Mouse (Mus musculus): ENCODE results near the gene Sap30bp.

The Sap30bp gene

DNA sequence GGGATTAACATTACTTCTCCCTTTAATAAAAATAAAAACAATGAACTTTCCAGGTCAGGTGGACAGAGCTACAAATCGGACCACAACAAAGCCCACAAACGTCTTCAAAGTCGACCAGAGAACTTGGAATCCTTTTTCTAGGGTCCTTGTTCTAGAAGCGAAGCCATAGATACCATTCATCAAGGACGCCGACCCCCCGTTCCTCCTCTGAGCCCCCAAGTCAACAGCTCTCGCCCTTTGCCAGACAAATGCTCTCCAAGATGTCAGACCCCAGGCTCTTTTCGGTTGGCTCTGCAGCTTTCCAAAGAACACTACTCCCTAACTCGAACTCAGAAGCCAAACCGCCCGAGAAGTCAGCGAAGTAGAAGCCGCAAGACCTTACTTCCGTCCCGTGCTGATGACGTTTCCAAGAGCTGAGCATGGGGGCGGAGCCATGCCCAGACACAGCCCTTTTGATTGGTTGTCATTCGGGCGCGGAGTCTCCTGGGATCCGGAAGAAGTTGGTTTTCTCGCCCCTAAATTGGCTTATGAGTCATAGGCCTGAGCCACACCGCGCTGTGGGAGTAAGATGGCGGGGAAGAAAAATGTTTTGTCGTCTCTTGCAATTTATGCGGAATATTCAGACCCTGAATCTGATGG is at the start of gene Sap30bp, which contains the start of gene Recql5:
TSS of gene Sap30bp (plus strand) at position 175 of the 639 bp plus-strand sequence.
TSS of gene Recql5 (minus strand) at position 370 of the 639 bp plus-strand sequence.
- DNase-seq = peak; percentile 100

DNA sequence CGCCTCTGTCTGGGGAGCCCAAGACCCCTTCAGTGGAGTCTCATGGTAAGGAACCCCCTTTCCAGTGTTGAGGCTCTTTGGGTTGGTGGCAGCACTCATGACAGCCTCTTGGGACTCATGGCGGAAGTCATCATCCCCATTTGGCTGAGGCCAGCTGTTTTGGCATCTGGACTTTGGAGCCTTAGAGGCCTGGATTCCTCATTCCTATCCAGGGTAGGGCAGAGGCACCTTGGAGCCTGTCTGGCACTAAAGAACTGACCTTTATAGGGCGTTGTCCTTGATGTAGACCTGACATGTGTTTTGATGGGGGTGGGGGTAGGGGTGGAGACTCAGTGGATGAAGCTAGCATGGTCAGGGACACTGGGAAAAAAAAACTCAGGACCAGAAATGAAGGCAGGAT is 48.7 kb upstream of the Sap30bp start:
- no peak for DNase-seq

GRCm38 (mm10) chr11:115885281-115885680 is 47.8 kb upstream of the Sap30bp start:
- no peak for DNase-seq

DNA sequence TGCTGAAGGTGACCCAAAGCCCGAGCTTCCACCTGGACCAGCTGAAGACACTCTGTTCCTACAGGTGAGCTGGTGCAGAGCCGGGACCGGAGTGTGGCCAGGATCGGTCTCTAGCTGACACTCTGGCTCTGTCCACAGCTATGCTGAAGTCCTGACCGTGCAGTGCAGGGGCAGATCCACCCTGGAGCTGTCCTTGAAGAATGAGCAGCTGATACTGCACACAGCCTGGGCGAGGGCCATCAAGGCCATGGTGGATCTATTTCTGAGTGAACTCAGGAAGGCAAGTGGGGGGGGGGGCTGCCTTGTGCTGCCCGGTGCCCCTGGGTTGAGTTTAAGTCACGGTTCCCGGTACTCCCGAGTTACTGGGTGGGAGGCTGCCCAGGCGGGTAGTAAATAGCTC is 46.6 kb upstream of the Sap30bp start:
- DNase-seq = no peak

- DNase-seq = no peak
These were observed 45.1 kb upstream of the Sap30bp start for GRCm38 (mm10) chr11:115888020-115888419.

DNA sequence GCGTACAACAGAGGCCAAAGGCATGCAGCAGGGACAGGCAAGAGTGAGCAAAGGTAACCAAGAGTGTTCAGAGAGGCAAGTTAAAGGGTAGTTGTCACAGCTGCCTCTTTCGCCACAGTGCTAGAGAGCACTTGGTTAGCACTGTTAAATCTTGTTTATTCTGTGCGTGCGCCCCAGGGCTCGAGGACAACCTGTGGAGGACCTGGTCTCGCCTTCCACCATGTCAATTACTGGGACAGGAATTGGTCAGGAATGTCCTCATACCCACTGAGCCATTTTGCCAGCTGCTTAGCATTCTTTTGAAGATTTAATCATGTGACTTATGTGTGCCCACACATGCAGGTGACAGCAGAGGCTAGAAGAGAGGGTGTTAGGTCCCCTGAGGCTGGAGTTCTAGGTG is 43.9 kb upstream of the Sap30bp start:
- no peak for DNase-seq

DNA sequence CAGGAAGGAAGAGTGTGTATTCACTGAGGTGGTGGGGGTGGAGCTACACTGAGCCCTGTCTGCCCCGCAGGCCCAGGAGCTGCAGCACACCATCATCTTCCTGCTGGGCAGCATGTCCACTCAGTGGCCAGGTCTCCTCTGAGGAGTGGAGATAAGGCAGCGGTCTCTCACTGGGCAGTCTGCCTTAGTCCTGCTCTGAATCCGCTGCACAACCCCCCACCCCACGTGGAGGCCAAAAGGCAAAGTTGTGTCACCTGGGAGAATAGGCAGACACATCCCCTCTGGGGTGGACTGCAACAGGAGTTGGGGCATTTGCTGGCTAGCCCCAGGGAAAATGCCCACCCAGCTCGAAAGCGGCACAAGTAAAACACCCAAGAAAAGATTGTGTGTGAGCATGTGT is 40.9 kb upstream of the Sap30bp start:
- no peak for DNase-seq

DNA sequence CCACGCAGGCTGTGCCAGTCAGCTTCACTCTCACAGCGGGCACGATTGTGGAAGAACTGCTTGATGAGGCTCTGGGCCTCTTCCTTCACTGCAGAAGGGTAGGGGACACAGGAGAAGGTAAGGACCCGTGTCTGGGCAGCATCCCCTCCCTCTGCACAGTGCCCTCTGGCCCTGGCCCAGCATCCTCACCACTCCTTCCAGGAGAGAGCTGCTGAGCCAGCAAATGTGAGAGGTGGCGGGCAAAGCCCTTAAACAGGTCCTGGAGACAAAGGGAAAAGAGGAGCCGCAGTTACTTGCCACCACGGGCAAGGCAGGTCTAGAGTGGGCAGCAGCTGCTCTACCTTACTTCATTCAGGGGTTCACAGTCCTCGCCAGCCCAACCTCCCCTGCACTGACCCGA is 40.0 kb upstream of the Sap30bp start:
- DNase-seq = no peak

GRCm38 (mm10) chr11:115894755-115895520 is 38.1 kb upstream of the Sap30bp start:
- DNase-seq = peak; percentile 92

DNA sequence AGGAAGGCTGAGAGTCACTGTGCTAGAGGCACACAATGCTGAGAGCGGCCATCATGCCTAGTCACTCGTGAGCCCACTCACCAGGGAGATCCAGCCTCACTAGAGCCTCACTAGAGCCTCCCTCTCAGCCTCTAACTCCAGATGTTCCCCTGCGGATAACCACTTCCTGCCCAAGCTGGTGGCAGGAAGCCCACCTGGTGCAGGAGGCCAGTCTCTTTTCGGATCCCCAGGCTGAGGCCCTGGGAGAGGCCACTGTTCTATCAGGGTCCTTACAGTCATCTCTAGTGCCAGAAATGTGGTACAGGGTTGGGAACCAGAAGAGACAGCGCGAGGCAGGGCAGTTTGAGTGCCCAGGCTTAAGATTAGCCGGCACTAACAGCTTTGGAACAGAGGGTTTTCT is 34.6 kb upstream of the Sap30bp start:
- DNase-seq = no peak

DNA sequence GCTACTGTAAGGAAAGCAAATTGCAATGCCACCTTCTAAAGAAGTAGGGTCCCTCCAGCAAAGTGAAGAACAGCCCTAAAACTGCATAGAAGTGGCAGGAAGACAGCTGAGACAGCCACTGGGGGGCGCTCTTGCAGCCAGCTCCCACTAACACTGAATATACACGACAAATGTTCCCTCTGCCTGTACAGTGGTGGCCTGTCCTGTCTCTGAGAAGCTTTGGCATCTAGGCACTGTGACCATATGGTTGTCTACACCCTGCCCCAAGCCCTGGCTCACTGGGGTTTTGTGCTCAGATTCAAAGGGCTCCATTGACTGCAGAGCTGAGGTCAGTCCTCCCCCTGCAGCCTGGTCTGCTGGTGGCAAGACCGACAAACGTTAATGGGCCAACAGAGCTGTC is 34.2 kb upstream of the Sap30bp start:
- peak; percentile 93 for DNase-seq

DNA sequence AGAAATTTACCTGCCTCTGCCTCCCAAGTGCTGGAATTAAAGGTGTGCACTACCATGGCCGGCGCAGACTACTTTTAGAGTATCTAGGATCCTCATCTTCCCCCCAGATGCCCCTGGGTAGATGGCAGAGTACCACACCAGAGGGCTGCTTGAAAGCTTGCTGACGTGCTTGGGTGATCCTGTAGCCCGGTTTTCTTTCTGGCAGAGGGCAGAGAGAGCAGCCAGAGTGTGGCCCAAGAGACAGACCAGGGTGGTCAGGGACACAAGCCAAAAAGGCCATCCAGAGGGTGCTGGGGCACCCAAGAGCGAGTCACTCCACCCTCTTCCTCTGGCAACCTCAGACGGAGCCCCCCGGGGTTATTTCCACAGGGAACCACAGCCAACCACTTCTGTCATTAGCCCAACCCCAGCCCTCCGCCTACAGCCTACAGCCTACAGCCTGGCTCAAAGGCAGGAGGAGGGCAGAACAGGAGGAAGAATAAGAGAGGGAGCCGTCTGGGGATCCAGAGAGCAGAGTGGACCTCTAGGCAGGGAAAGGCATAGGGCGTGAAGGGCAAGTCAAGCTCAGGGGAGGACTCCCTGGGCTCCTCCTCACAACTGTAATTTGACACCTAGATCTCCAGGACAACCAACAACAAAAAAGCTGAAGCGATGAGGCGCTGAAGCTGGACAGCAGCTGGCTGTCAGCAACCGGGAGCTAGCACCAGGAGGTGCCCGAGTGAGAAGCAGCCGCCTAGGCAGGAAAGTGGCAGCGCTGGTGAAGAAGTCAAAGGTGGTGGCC is 33.4 kb upstream of the Sap30bp start, which contains the start of gene Smim5:
TSS of gene Smim5 (plus strand) at position 481 of the 781 bp plus-strand sequence.
- DNase-seq = peak; percentile 98

- peak; percentile 95 for DNase-seq
These were observed 32.3 kb upstream of the Sap30bp start for GRCm38 (mm10) chr11:115900561-115901337.

DNA sequence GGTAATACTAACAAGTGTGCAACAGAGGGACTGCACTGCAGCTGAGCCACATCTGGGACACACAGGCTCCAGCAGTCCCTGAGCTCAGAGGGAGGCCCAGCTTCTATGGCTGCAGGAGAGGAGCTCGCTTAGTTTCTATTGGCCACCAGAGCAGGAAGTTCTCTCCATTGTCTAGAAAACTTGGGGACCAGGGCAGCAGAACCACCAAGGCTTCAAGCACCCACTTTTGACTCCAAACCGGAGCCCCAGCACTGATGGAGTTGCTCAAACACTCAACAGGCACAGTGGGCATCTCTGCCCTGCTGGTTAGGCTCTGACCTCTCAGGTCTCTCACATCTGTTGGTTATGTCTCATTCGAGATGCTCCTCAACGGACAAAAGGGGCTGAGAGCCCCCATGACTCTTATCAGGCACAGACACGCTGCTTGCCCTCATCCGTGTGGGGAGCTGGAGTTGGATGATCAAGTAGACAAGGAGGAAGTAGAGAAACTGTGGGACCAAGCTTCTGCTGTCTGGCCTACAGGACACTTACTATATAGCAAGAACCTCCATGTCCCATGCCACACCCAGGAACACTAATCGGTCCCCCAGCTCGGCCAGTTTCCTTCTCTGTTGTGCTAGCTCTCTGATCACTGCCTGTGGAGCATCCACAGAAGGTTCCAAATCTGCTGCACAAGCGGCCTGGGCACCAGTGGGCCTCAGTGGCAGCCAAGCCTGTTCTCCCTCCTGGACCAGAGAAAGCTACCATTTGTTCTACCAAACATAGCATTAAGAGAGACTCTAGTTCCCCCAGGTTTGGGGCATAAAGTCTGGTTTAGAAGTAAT is 31.5 kb upstream of the Sap30bp start:
- DNase-seq = peak; percentile 91

GRCm38 (mm10) chr11:115902177-115902576 is 30.9 kb upstream of the Sap30bp start:
- peak; percentile 96 for DNase-seq

GRCm38 (mm10) chr11:115902831-115903230 is 30.3 kb upstream of the Sap30bp start:
- peak; percentile 97 for DNase-seq

DNA sequence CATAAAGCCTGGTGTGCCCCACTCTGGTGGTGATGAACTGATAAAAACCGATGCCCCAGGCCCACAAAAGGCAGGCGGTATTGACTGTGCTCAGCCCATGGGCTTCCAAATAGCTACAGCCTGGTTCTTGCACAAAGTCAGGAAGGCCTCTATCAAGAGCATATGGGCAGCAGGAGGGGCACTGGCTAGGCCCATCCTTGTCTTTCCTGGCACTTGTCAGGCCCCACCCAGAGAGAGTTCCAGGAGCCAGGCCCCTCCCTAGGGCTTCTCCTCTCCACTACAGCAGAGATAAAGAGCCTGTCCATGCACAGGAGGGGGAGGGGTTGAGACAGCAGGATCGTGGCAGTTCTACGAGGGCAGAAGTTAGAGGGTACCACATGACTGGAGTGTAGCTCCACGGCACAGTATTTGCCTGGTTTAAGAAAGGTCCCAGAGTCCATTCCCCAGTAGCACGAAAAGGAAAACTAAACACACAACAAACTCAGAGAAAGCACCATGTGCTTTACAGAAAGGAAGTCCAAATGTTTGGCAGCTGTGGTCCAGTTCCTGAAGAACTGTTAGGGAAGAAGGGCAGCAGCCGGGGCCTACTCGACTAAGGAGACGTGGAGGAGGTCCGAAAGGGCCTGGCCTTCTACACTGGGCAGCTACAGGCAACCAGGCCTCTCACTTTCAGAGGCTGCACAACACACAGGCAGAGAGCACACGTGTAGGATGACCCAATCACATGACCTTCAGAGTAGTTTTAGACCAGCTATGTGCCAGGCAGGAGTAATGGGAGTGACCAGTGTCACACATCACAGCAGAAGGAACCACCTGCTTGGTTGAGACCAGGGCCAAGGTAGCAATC is 29.5 kb upstream of the Sap30bp start:
- DNase-seq = peak; percentile 98

DNA sequence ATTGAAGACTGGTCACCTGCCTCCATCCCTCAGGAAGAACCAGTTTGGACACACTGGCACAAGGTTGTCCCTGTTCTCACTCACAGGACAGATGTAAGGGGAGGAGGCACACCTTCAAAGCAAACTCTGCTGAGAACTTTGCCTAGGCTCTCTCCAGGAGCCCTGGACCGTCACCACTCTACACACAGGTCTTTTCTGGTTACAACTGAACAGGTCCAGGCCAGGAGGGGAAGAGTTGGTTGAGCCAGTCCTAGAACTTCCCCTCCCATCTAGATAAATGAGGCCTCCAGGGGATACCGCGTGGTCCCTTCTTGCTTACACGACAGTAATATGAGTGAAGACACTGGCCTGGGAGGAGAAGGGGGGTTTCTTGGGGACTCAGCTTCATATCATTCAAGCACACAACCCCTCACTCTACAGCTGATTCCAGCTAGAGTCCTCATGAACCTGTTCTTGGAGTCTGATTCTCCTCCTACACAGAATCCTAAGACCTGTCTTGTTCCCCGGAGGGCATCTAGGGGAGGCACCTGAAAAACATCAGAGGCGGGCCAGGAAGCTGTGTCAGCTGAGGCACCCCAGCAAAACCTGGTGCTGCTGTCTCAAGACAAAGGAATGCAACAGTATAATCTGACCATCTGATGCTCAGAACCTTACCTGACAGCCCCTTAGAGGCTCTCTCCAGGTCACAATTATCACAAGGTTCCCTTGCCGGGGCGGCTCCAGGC is 28.7 kb upstream of the Sap30bp start:
- no peak for DNase-seq

GRCm38 (mm10) chr11:115904956-115905790 is 27.9 kb upstream of the Sap30bp start:
- no peak for DNase-seq

Data from heart, adult 11 months (tissue).